Mouse (Mus musculus) C2C12 (cell line): ENCODE measurements at regions not wholly inside any gene's neighbourhood (a gene's known extent, or its start where the extent isn't known, plus 50 kb on each side); places are given as distances from the start of the nearest gene placed in this dataset.

Experiments
- CTCF ChIP-seq: IDR thresholded peaks from one replicate; pipeline ENCODE4 v1.5.1; 2011; ENCODE audit not compliant: control insufficient read depth, insufficient read depth, insufficient read length
- FOSL1 ChIP-seq: IDR thresholded peaks from one replicate; pipeline ENCODE4 v1.8.0; 2011; ENCODE audit warnings: mild to moderate bottlenecking, low read length; ENCODE audit not compliant: poor library complexity, insufficient read depth, severe bottlenecking
- MAX ChIP-seq: IDR thresholded peaks from one replicate; pipeline ENCODE4 v1.6.1; 2011; ENCODE audit warnings: mild to moderate bottlenecking, control low read depth
- MYOD1 ChIP-seq: IDR thresholded peaks from one replicate; pipeline ENCODE4 v1.6.1; 2011; ENCODE audit warnings: low read depth; ENCODE audit not compliant: control insufficient read depth, insufficient read length
- MYOG ChIP-seq: IDR thresholded peaks from one replicate; pipeline ENCODE4 v1.6.1; 2011; ENCODE audit not compliant: control insufficient read depth, insufficient read length; ENCODE audit errors: extremely low read depth
- USF1 ChIP-seq: IDR thresholded peaks from one replicate; pipeline ENCODE4 v1.6.1; 2011; ENCODE audit warnings: low read depth, mild to moderate bottlenecking, control low read depth, moderate library complexity

DNA sequence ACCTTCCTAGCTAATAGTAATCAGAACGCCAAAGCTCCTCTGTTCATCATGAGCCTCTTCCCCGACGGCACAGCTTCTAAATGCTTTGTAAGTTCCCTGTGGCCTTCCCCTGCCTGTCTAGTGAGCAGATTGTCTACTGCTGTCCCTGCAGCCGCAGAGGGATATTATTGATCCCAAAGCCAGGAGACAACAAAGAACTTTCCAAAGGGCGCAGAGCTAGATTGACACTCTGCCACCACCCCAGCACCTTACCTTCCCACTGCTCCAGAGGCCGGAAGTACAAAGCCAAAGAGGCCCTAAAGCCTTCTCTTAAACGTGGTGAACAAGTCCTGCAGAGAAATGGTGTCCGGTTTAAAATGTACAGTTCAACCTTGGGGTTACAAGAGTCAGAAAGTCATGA is 1310.3 kb upstream of the A1bg start:
- TF ChIP-seq CTCF (no peak), MYOD1 (no peak), MAX (no peak), FOSL1 (no peak), MYOG (no peak), USF1 (no peak)
